Mouse (Mus musculus) MEL (cell line): Measurements from ENCODE around the gene Disp3. TPM values are rescaled to one million over a fixed set of nuclear protein-coding genes. Genes with fewer than 3 reads are reported as not detected.
A peak's percentile ranks its signal among the peaks of the same experiment; 100 is the strongest.

Source experiments
- DNase-seq: peaks from one replicate; pipeline ENCODE4 v3.0.0; 2011; ENCODE audit warnings: low read depth, low spot score
- H3K27ac ChIP-seq: 2 replicates; pipeline ENCODE4 v1.5.1; 2012; ENCODE audit warnings: low read depth, mild to moderate bottlenecking, control low read depth, low read length, moderate library complexity; ENCODE audit not compliant: control insufficient read depth
- H3K27me3 ChIP-seq, 2 experiments: fragments of 150-350 bp in 1 of 2; sonication (generic) in 1 of 2; 2 replicates each; pipeline ENCODE4 v1.6.1; 2012; ENCODE audit warnings: low read length in 2 of 2, mild to moderate bottlenecking in 2 of 2, improper control_type of control experiment in 1 of 2, moderate library complexity in 1 of 2; ENCODE audit not compliant: insufficient read depth in 2 of 2, control insufficient read depth in 1 of 2
- H3K36me3 ChIP-seq, 2 experiments: 2 replicates each; pipeline ENCODE4 v1.6.1; 2012 to 2014; ENCODE audit warnings: low read length in 2 of 2, improper control_type of control experiment in 1 of 2, inconsistent platforms in 1 of 2, mild to moderate bottlenecking in 1 of 2; ENCODE audit not compliant: insufficient read depth in 2 of 2, control insufficient read depth in 1 of 2
- H3K4me1 ChIP-seq, 2 experiments: fragments of 150-350 bp in 1 of 2; sonication (generic) in 1 of 2; 2 replicates each; pipeline ENCODE4 v1.6.1; 2012; ENCODE audit warnings: low read length in 2 of 2, improper control_type of control experiment in 1 of 2, mild to moderate bottlenecking in 1 of 2; ENCODE audit not compliant: insufficient read depth in 2 of 2, control insufficient read depth in 1 of 2
- H3K4me3 ChIP-seq, 2 experiments: fragments of 150-350 bp in 1 of 2; sonication (generic) in 1 of 2; 2 replicates each; pipeline ENCODE4 v1.5.1; 2012; ENCODE audit warnings: low read depth in 2 of 2, low read length in 2 of 2, mild to moderate bottlenecking in 2 of 2, moderate library complexity in 2 of 2, control low read depth in 1 of 2, improper control_type of control experiment in 1 of 2; ENCODE audit not compliant: control insufficient read depth in 1 of 2, insufficient read depth in 1 of 2
- H3K79me2 ChIP-seq: 2 replicates; pipeline ENCODE4 v1.6.1; 2012; ENCODE audit warnings: mild to moderate bottlenecking, low read length, moderate library complexity; ENCODE audit not compliant: control insufficient read depth, poor library complexity, insufficient read depth
- H3K9ac ChIP-seq: 2 replicates; pipeline ENCODE4 v1.6.1; 2012; ENCODE audit warnings: low read depth, mild to moderate bottlenecking, control low read depth, low read length, moderate library complexity; ENCODE audit not compliant: control insufficient read depth, poor library complexity, severe bottlenecking
- H3K9me3 ChIP-seq: fragments of 150-350 bp; sonication (generic); replicated peaks from 2 replicates; pipeline ENCODE4 v1.6.1; 2012; ENCODE audit warnings: mild to moderate bottlenecking, low read length, improper control_type of control experiment, moderate library complexity; ENCODE audit not compliant: insufficient read depth
- BHLHE40 ChIP-seq: IDR thresholded peaks from 2 replicates; pipeline ENCODE4 v1.6.1; 2012; ENCODE audit warnings: low read depth, mild to moderate bottlenecking, inconsistent platforms, low read length, improper control_type of control experiment, borderline replicate concordance
- CHD1 ChIP-seq: IDR thresholded peaks from 2 replicates; pipeline ENCODE4 v1.6.1; 2012; ENCODE audit warnings: low read depth, mild to moderate bottlenecking, inconsistent platforms, low read length, improper control_type of control experiment
- CHD2 ChIP-seq: IDR thresholded peaks from 2 replicates; pipeline ENCODE4 v1.6.1; 2011; ENCODE audit warnings: low read length, improper control_type of control experiment
- CTCF ChIP-seq, 3 experiments: IDR thresholded peaks in 2 of 3; conservative IDR thresholded peaks in 1 of 3; 2 replicates each; pipeline ENCODE4 v1.5.1; 2011 to 2012; ENCODE audit warnings: low read length in 3 of 3, low read depth in 2 of 3, mild to moderate bottlenecking in 2 of 3, improper control_type of control experiment in 1 of 3, inconsistent platforms in 1 of 3, mixed read lengths in 1 of 3, moderate library complexity in 1 of 3; ENCODE audit not compliant: control insufficient read depth in 1 of 3, insufficient read depth in 1 of 3, poor library complexity in 1 of 3, severe bottlenecking in 1 of 3
- EP300 ChIP-seq, 2 experiments: IDR thresholded peaks; 2 replicates each; pipeline ENCODE4 v1.6.1; 2011; ENCODE audit warnings: improper control_type of control experiment in 2 of 2, low read length in 2 of 2, low read depth in 1 of 2, mild to moderate bottlenecking in 1 of 2
- ETS1 ChIP-seq: IDR thresholded peaks from 2 replicates; pipeline ENCODE4 v1.6.1; 2012; ENCODE audit warnings: low read depth, mild to moderate bottlenecking, inconsistent platforms, low read length, improper control_type of control experiment, moderate library complexity
- HCFC1 ChIP-seq: IDR thresholded peaks from 2 replicates; pipeline ENCODE4 v1.6.1; 2012; ENCODE audit warnings: low read depth, mild to moderate bottlenecking, inconsistent platforms, low read length, improper control_type of control experiment, moderate library complexity
- JUND ChIP-seq: IDR thresholded peaks from 2 replicates; pipeline ENCODE4 v1.6.1; 2011; ENCODE audit warnings: low read depth, mild to moderate bottlenecking, improper control_type of control experiment, low read length
- MAX ChIP-seq: IDR thresholded peaks from 2 replicates; pipeline ENCODE4 v1.6.1; 2011; ENCODE audit warnings: low read length, improper control_type of control experiment
- MEF2A ChIP-seq: IDR thresholded peaks from 2 replicates; pipeline ENCODE4 v1.6.1; 2014; ENCODE audit warnings: low read depth, mild to moderate bottlenecking, inconsistent platforms, low read length, improper control_type of control experiment; ENCODE audit not compliant: poor library complexity, insufficient replicate concordance, severe bottlenecking; ENCODE audit errors: extremely low read depth
- MYC ChIP-seq: IDR thresholded peaks from 2 replicates; pipeline ENCODE4 v1.6.1; 2011; ENCODE audit warnings: low read depth, mild to moderate bottlenecking, low read length, improper control_type of control experiment, moderate library complexity
- NELFE ChIP-seq: IDR thresholded peaks from 2 replicates; pipeline ENCODE4 v1.6.1; 2011; ENCODE audit warnings: low read depth, low read length, improper control_type of control experiment
- NRF1 ChIP-seq: IDR thresholded peaks from 2 replicates; pipeline ENCODE4 v1.6.1; 2014; ENCODE audit warnings: low read depth, mild to moderate bottlenecking, inconsistent platforms, low read length, improper control_type of control experiment, moderate library complexity; ENCODE audit not compliant: poor library complexity, insufficient read depth, severe bottlenecking
- RAD21 ChIP-seq: IDR thresholded peaks from 2 replicates; pipeline ENCODE4 v1.6.1; 2011; ENCODE audit warnings: mild to moderate bottlenecking, low read depth, low read length, improper control_type of control experiment
- SMC3 ChIP-seq: IDR thresholded peaks from 2 replicates; pipeline ENCODE4 v1.6.1; 2011; ENCODE audit warnings: low read depth, low read length, improper control_type of control experiment
- TAL1 ChIP-seq: IDR thresholded peaks from 2 replicates; pipeline ENCODE4 v1.6.1; 2012; ENCODE audit warnings: mild to moderate bottlenecking, inconsistent platforms, low read length, moderate library complexity, mixed read lengths
- TBP ChIP-seq: IDR thresholded peaks from 2 replicates; pipeline ENCODE4 v1.8.0; 2011; ENCODE audit warnings: low read depth, low read length, improper control_type of control experiment
- TCF12 ChIP-seq: IDR thresholded peaks from 2 replicates; pipeline ENCODE4 v1.6.1; 2014; ENCODE audit warnings: low read depth, mild to moderate bottlenecking, inconsistent platforms, low read length, improper control_type of control experiment, moderate library complexity
- USF1 ChIP-seq: IDR thresholded peaks from 2 replicates; pipeline ENCODE4 v1.6.1; 2014; ENCODE audit warnings: low read depth, mild to moderate bottlenecking, inconsistent platforms, low read length, improper control_type of control experiment, moderate library complexity
- ZC3H11A ChIP-seq: IDR thresholded peaks from 2 replicates; pipeline ENCODE4 v1.6.1; 2012; ENCODE audit warnings: low read depth, mild to moderate bottlenecking, inconsistent platforms, low read length, improper control_type of control experiment
- ZNF384 ChIP-seq: IDR thresholded peaks from 2 replicates; pipeline ENCODE4 v1.6.1; 2012; ENCODE audit warnings: low read depth, mild to moderate bottlenecking, inconsistent platforms, low read length, improper control_type of control experiment
- polyA plus RNA-seq, 2 experiments: library from polyadenylated mRNA; stranded (reverse) in 1 of 2; unstranded in 1 of 2; fragments of >175 nt in 1 of 2; fragments of >200 nt in 1 of 2; gene quantifications; 2 replicates each; pipeline versions ENCODE4 v1.2.1 to v1.2.4; 2012; ENCODE audit warnings: low replicate concordance in 2 of 2, low read depth in 1 of 2; ENCODE audit not compliant: insufficient read length in 2 of 2, insufficient read depth in 1 of 2, missing spikeins in 1 of 2
- total RNA-seq: library from RNA; depleted of rRNA; stranded (reverse); fragments of 300-350 nt; gene quantifications from 2 replicates; pipeline ENCODE4 v1.2.3, GENCODE M21; 2012

The Disp3 gene
- total and polyA plus RNA-seq, 3 experiments, result not detected

- no peak overlapping the region for H3K9ac ChIP-seq
- H3K4me3 ChIP-seq, result no peak overlapping the region
- no peaks in the 10 kb centered on the region for H3K9me3 ChIP-seq
- no peaks in the 10 kb centered on the region for H3K79me2 ChIP-seq
- DNase-seq, result no peak
- H3K27me3 ChIP-seq, result no peaks in the 10 kb centered on the region; a peak in 1 of 4 replicates
- no peaks in the 10 kb centered on the region for H3K36me3 ChIP-seq
- H3K4me1 ChIP-seq, result no peaks in the 10 kb centered on the region
- TF ChIP-seq NELFE, result no peak
- TF ChIP-seq CHD1, result no peak
- no peak for TF ChIP-seq ETS1
- no peak for TF ChIP-seq BHLHE40
- no peak for TF ChIP-seq TAL1
- no peak for TF ChIP-seq MEF2A
- no peak for TF ChIP-seq TBP
- no peak for TF ChIP-seq MAX
- no peak for TF ChIP-seq ZC3H11A
- no peak for TF ChIP-seq MYC
- TF ChIP-seq CHD2, result no peak
- TF ChIP-seq SMC3, result no peak
- TF ChIP-seq JUND, result no peak
- no peak for TF ChIP-seq HCFC1
- no peak for TF ChIP-seq NRF1
- no peak for TF ChIP-seq RAD21
- TF ChIP-seq TCF12, result no peak
- no peak for TF ChIP-seq EP300 (IDR thresholded peaks at IDR 0.05; ENCODE audit: low read depth in 1 of 2, low read length in 2 of 2)
- TF ChIP-seq CTCF (IDR thresholded peaks at IDR 0.05 in 2 of 3, conservative IDR thresholded peaks at IDR 0.05 in 1 of 3; ENCODE audit: control insufficient read depth in 1 of 3, insufficient read depth in 1 of 3, low read depth in 2 of 3, low read length in 3 of 3, poor library complexity in 1 of 3, severe bottlenecking in 1 of 3), result no peak
- no peak for TF ChIP-seq ZNF384
- H3K27ac ChIP-seq, result no peak overlapping the region
Measured at GRCm38 (mm10) chr4:148271656-148272055, 16.1 kb downstream of the Disp3 start.

- H3K9me3 ChIP-seq, result no peaks in the 10 kb centered on the region
- peak in 2 of 3 experiments; percentile 2 to 16; a peak in 1 of 6 replicates for TF ChIP-seq CTCF (IDR thresholded peaks at IDR 0.05 in 2 of 3, conservative IDR thresholded peaks at IDR 0.05 in 1 of 3; ENCODE audit: control insufficient read depth in 1 of 3, insufficient read depth in 1 of 3, low read depth in 2 of 3, low read length in 3 of 3, poor library complexity in 1 of 3, severe bottlenecking in 1 of 3)
- TF ChIP-seq USF1, result no peak
- DNase-seq, result no peak
- H3K79me2 ChIP-seq, result no peaks in the 10 kb centered on the region
- H3K36me3 ChIP-seq, result no peaks in the 10 kb centered on the region
- no peak overlapping the region for H3K4me3 ChIP-seq
- H3K4me1 ChIP-seq, result no peaks in the 10 kb centered on the region
- H3K27me3 ChIP-seq, result no peaks in the 10 kb centered on the region
- no peak overlapping the region for H3K27ac ChIP-seq
- H3K9ac ChIP-seq, result no peak overlapping the region
Measured at GRCm38 (mm10) chr4:148266973-148267507, 20.7 kb downstream of the Disp3 start.
